ENCODE assay signal across 21 mouse cellular contexts in genomic region chr13:100547269-100547668, GRCm38 (mm10). TPM values are rescaled to one million over a fixed set of nuclear protein-coding genes. Genes with fewer than 3 reads are reported as not detected.
"Had no signal": no experiment of that assay in that cellular context is flagged by ENCODE, and none has a peak within 500 bp of the region (broad histone marks: within the 10 kb centered on the region; RNA-seq: fewer than 3 reads in every experiment).

No protein-coding gene starts in this region.

- H3K4me3 ChIP-seq: hindbrain, embryonic 15.5 days; limb, embryonic 10.5 days; limb, embryonic 13.5 days; liver, embryonic 12.5 days; liver, embryonic 15.5 days; lung, embryonic 15.5 days; midbrain, embryonic 12.5 days; midbrain, embryonic 15.5 days; neural tube, embryonic 12.5 days; neural tube, embryonic 15.5 days had no signal

- DNase-seq: liver; lung, postnatal 14 days; right cerebral cortex, adult 18-20 months; right cerebral cortex, postnatal 14 days; right cerebral cortex, postnatal 4 days; thymus, adult 2 months; thymus, postnatal 14 days; thymus, postnatal 4 days had no signal

- H3K9ac ChIP-seq: hindbrain, embryonic 15.5 days; limb, embryonic 13.5 days; liver, embryonic 12.5 days; liver, embryonic 15.5 days; lung, embryonic 15.5 days; midbrain, embryonic 12.5 days; midbrain, embryonic 15.5 days; neural tube, embryonic 12.5 days; neural tube, embryonic 15.5 days had no signal

- H3K4me2 ChIP-seq: hindbrain, embryonic 15.5 days; limb, embryonic 13.5 days; liver, embryonic 12.5 days; liver, embryonic 15.5 days; lung, embryonic 15.5 days; midbrain, embryonic 12.5 days; midbrain, embryonic 15.5 days; neural tube, embryonic 12.5 days; neural tube, embryonic 15.5 days had no signal

- H3K27ac ChIP-seq: hindbrain, embryonic 15.5 days; limb, embryonic 10.5 days; limb, embryonic 13.5 days; liver, embryonic 12.5 days; liver, embryonic 15.5 days; lung, embryonic 15.5 days; macrophage; midbrain, embryonic 12.5 days; midbrain, embryonic 15.5 days; neural tube, embryonic 12.5 days; neural tube, embryonic 15.5 days had no signal

- H3K9me3 ChIP-seq: hindbrain, embryonic 15.5 days; limb, embryonic 10.5 days; liver, embryonic 12.5 days; liver, embryonic 15.5 days; lung, embryonic 15.5 days; midbrain, embryonic 12.5 days; midbrain, embryonic 15.5 days; neural tube, embryonic 12.5 days; neural tube, embryonic 15.5 days had no signal

- ATAC-seq: intestine, postnatal 0 days; liver, embryonic 12.5 days; midbrain, embryonic 15.5 days had no signal

- H3K36me3 ChIP-seq: hindbrain, embryonic 15.5 days; limb, embryonic 10.5 days; limb, embryonic 13.5 days; liver, embryonic 12.5 days; liver, embryonic 15.5 days; lung, embryonic 15.5 days; midbrain, embryonic 12.5 days; midbrain, embryonic 15.5 days; neural tube, embryonic 12.5 days; neural tube, embryonic 15.5 days had no signal

RNA-seq across cellular contexts. Expression of gene Ocln, which starts 5.2 kb away (rescaled TPM):
- total RNA-seq: megakaryocyte, adult 5-6 weeks had no signal
- polyA plus RNA-seq: macrophage had no signal
